Mouse (Mus musculus) CD4-positive, CD25-positive, alpha-beta regulatory T cell, adult 4 months (primary cell): ENCODE measurements around the gene Elovl2. TPM values are rescaled to one million over a fixed set of nuclear protein-coding genes. Genes with fewer than 3 reads are reported as not detected.

Source experiments
- polyA plus RNA-seq, 2 experiments: library from polyadenylated mRNA; unstranded; fragments of 100-300 nt; shearing (Covaris generic); gene quantifications; one replicate each; pipeline ENCODE4 v1.2.1; 2017

Elovl2 gene
- polyA plus RNA-seq, 2 experiments from 2014 or later: not detected

Other genes with a start within 250 kb of the Elovl2 start
- gene Pak1ip1, start 219.4 kb downstream of the Elovl2 start, polyA plus RNA-seq: 100 to 1,000 TPM in 1 of 2 experiments, 10 to 100 TPM in 1; 87.1 to 102 TPM
- 100 to 1,000 TPM; 129 to 131 TPM for gene Tmem14c, start 204.1 kb downstream of the Elovl2 start, polyA plus RNA-seq
- gene Mak, start 140.7 kb downstream of the Elovl2 start, polyA plus RNA-seq: under 1 TPM in 1 of 2 experiments, not detected in 1; 0.07 TPM
- under 1 TPM; 0.37 to 0.69 TPM for gene Gcm2, start 109.4 kb downstream of the Elovl2 start, polyA plus RNA-seq
- gene Sycp2l, start 106.1 kb downstream of the Elovl2 start, polyA plus RNA-seq: not detected
- gene Smim13, start 29.4 kb upstream of the Elovl2 start, polyA plus RNA-seq: 1 to 10 TPM; 2.4 to 4.1 TPM
- gene Gm17364, start 53.6 kb upstream of the Elovl2 start, polyA plus RNA-seq: not detected